ENCODE assay signal across 26 mouse cellular contexts in genomic region chr11:102355501-102355900, GRCm38 (mm10). TPM values are rescaled to one million over a fixed set of nuclear protein-coding genes. Genes with fewer than 3 reads are reported as not detected.
DNase-seq lines count a peak whose midpoint lies in the region; ATAC-seq and TF ChIP-seq lines count a peak whose summit lies in the region.
"Had no signal": no experiment of that assay in that cellular context is flagged by ENCODE, and none has a peak within 500 bp of the region (broad histone marks: within the 10 kb centered on the region; RNA-seq: fewer than 3 reads in every experiment).

No protein-coding gene starts in this region.

- H3K36me3 ChIP-seq in heart, embryonic 13.5 days: no peaks in the 10 kb centered on the region
- H3K36me3 ChIP-seq in erythroblast, embryonic 14.5 days (ENCODE audit: control insufficient read depth): peaks cover 100% of the 10 kb centered on the region
- peaks cover 100% of the 10 kb centered on the region for H3K36me3 ChIP-seq in liver, embryonic 14.5 days (replicated peaks; ENCODE audit: control insufficient read depth, insufficient read depth, low read depth)
- H3K36me3 ChIP-seq: forebrain, embryonic 15.5 days; midbrain, embryonic 10.5 days; midbrain, embryonic 15.5 days had no signal

- no peak overlapping the region for H3K9ac ChIP-seq in heart, embryonic 13.5 days
- no peak overlapping the region; the same call in 1 of the 2 replicates for H3K9ac ChIP-seq in liver, embryonic 14.5 days (replicated peaks)
- H3K9ac ChIP-seq: forebrain, embryonic 15.5 days; hindbrain, embryonic 14.5 days; midbrain, embryonic 15.5 days had no signal

- ATAC-seq in heart, embryonic 13.5 days (ENCODE audit: extremely low read depth, insufficient number of reproducible peaks, low FRiP score, low TSS enrichment): no peak
- no peak for ATAC-seq in liver, embryonic 14.5 days (ENCODE audit: insufficient read depth)
- ATAC-seq: CD4-positive, CD25-positive, alpha-beta regulatory T cell, adult 4 months; forebrain, embryonic 15.5 days; intestine, postnatal 0 days; midbrain, embryonic 15.5 days had no signal

- no peaks in the 10 kb centered on the region for H3K4me1 ChIP-seq in heart, embryonic 13.5 days
- peaks cover 96% of the 10 kb centered on the region for H3K4me1 ChIP-seq in erythroblast, embryonic 14.5 days (ENCODE audit: control insufficient read depth)
- peaks cover 4 to 28% of the 10 kb centered on the region in 2 experiments; a peak in 3 of 4 replicates for H3K4me1 ChIP-seq in liver, embryonic 14.5 days (replicated peaks; ENCODE audit: control insufficient read depth in 2 of 2, insufficient read depth in 2 of 2, low read length in 1 of 2)
- H3K4me1 ChIP-seq: forebrain, embryonic 15.5 days; midbrain, embryonic 15.5 days had no signal

- peak overlapping the region; percentile 54 for H3K4me2 ChIP-seq in heart, embryonic 13.5 days
- peak overlapping the region; percentile 98 for H3K4me2 ChIP-seq in liver, embryonic 14.5 days (ENCODE audit: low read depth)
- H3K4me2 ChIP-seq: forebrain, embryonic 15.5 days; heart, embryonic 11.5 days; hindbrain, embryonic 14.5 days; midbrain, embryonic 15.5 days had no signal

- peak overlapping the region; percentile 30 for H3K4me3 ChIP-seq in heart, embryonic 13.5 days
- peak overlapping the region; percentile 75 for H3K4me3 ChIP-seq in erythroblast, embryonic 14.5 days (replicated peaks)
- H3K4me3 ChIP-seq in liver, embryonic 14.5 days (ENCODE audit: insufficient read depth in 1 of 2, low read depth in 2 of 2, low read length in 2 of 2): peak overlapping the region in 1 of 2 experiments; percentile 94; a peak in 2 of 4 replicates
- H3K4me3 ChIP-seq: forebrain, embryonic 15.5 days; midbrain, embryonic 10.5 days; midbrain, embryonic 15.5 days had no signal

- 70% methylated on average over 3 of the region's 3 CpGs for WGBS in heart, embryonic 13.5 days
- WGBS in liver, embryonic 14.5 days (ENCODE audit: insufficient replicate concordance): 68% methylated on average over 3 of the region's 3 CpGs

- no peak for TF ChIP-seq CTCF in liver, embryonic 14.5 days (IDR thresholded peaks at IDR 0.05; ENCODE audit: low read depth)

- H3K27ac ChIP-seq in heart, embryonic 13.5 days (replicated peaks): peak overlapping the region; percentile 12; the same call in 1 of the 2 replicates
- H3K27ac ChIP-seq in liver, embryonic 14.5 days: peak overlapping the region; percentile 47
- H3K27ac ChIP-seq: forebrain, embryonic 15.5 days; hindbrain, embryonic 14.5 days; macrophage; midbrain, embryonic 10.5 days; midbrain, embryonic 15.5 days had no signal

- peaks cover 79% of the 10 kb centered on the region for H3K27me3 ChIP-seq in heart, embryonic 13.5 days (replicated peaks)
- H3K27me3 ChIP-seq in erythroblast, embryonic 14.5 days (ENCODE audit: control insufficient read depth): peaks cover 30% of the 10 kb centered on the region; the same call in 1 of the 2 replicates
- H3K27me3 ChIP-seq in liver, embryonic 14.5 days (ENCODE audit: control insufficient read depth, insufficient read depth, low read length): no peaks in the 10 kb centered on the region
- H3K27me3 ChIP-seq: forebrain, embryonic 15.5 days; midbrain, embryonic 15.5 days had no signal

- no peak for DNase-seq in heart, adult 18-20 months
- DNase-seq in liver, embryonic 14.5 days (ENCODE audit: low read depth in 3 of 3, low spot score in 3 of 3): no peak
- DNase-seq in embryo, embryonic 10.5 days (ENCODE audit: low spot score): no peak
- no peak for DNase-seq in lung, postnatal 4 days
- no peak for DNase-seq in lung, postnatal 25 days (ENCODE audit: low spot score)
- DNase-seq: adrenal gland, postnatal 14 days; cerebellum, adult 18-20 months; cerebellum, postnatal 10 days; heart, postnatal 10 days; kidney, adult 9 months; kidney, postnatal 10 days; layer of hippocampus, adult 9-11 months; right cerebral cortex, postnatal 25 days; spleen, adult 18-20 months; thymus, postnatal 4 days had no signal

- H3K9me3 ChIP-seq in heart, embryonic 13.5 days: no peaks in the 10 kb centered on the region
- H3K9me3 ChIP-seq in erythroblast, embryonic 14.5 days (ENCODE audit: control insufficient read depth, low read length): no peaks in the 10 kb centered on the region; the same call in 1 of the 2 replicates
- no peaks in the 10 kb centered on the region for H3K9me3 ChIP-seq in liver, embryonic 14.5 days (ENCODE audit: control insufficient read depth, low read length)
- H3K9me3 ChIP-seq: forebrain, embryonic 15.5 days; midbrain, embryonic 10.5 days; midbrain, embryonic 15.5 days had no signal

- no peak for TF ChIP-seq EP300 in liver, embryonic 14.5 days (IDR thresholded peaks at IDR 0.05; ENCODE audit: low read depth)

RNA-seq across cellular contexts. Expression of gene Slc4a1, which starts 10.5 kb away (rescaled TPM):
- polyA plus RNA-seq in heart, embryonic 13.5 days (2015; fragmentation: Nextera tagmentation; extraction: Ambion mirVana): 47.2 and 59.5 TPM in 2 replicates
- 1 to 10 TPM; 1.4 to 2.3 TPM for total RNA-seq in heart, adult 18-20 months (2021)
- 575 and 672 TPM in 2 replicates for polyA plus RNA-seq in erythroblast, embryonic 14.5 days (2012)
- polyA plus RNA-seq in liver, embryonic 14.5 days (2012; rRNA removed): 570 and 632 TPM in 2 replicates
- 606 and 703 TPM in 2 replicates for polyA plus RNA-seq in liver, embryonic 14.5 days (2014; fragmentation: Nextera tagmentation; extraction: Ambion mirVana)
- polyA plus RNA-seq: CD4-positive, CD25-positive, alpha-beta regulatory T cell, adult 4 months; macrophage had no signal

RNA-seq across cellular contexts. Expression of gene Ubtf, which starts 36.0 kb away (rescaled TPM):
- polyA plus RNA-seq in heart, embryonic 13.5 days (2015; fragmentation: Nextera tagmentation; extraction: Ambion mirVana): 51.1 and 53.1 TPM in 2 replicates
- total RNA-seq in heart, adult 18-20 months (2021): 10 to 100 TPM; 49.2 to 49.9 TPM
- polyA plus RNA-seq in erythroblast, embryonic 14.5 days (2012): 10.3 and 12.3 TPM in 2 replicates
- polyA plus RNA-seq in liver, embryonic 14.5 days (2012; rRNA removed): 19.9 and 34.7 TPM in 2 replicates
- 42.5 and 48.8 TPM in 2 replicates for polyA plus RNA-seq in liver, embryonic 14.5 days (2014; fragmentation: Nextera tagmentation; extraction: Ambion mirVana)

RNA-seq across cellular contexts. Expression of gene Rundc3a, which starts 37.7 kb away (rescaled TPM):
- 1.1 and 1.7 TPM in 2 replicates for polyA plus RNA-seq in heart, embryonic 13.5 days (2015; fragmentation: Nextera tagmentation; extraction: Ambion mirVana)
- total RNA-seq in heart, adult 18-20 months (2021): under 1 TPM in 1 of 2 experiments, not detected in 1; 0.64 TPM
- 1.8 and 2.1 TPM in 2 replicates for polyA plus RNA-seq in erythroblast, embryonic 14.5 days (2012)
- 1.4 and 1.9 TPM in 2 replicates for polyA plus RNA-seq in liver, embryonic 14.5 days (2012; rRNA removed)
- polyA plus RNA-seq in liver, embryonic 14.5 days (2014; fragmentation: Nextera tagmentation; extraction: Ambion mirVana): 1.0 and 1.2 TPM in 2 replicates
- total RNA-seq: granulocyte monocyte progenitor cell, adult 5-6 weeks had no signal

RNA-seq across cellular contexts. Expression of gene Slc25a39, which starts 52.2 kb away (rescaled TPM):
- 287 and 294 TPM in 2 replicates for polyA plus RNA-seq in heart, embryonic 13.5 days (2015; fragmentation: Nextera tagmentation; extraction: Ambion mirVana)
- 100 to 1,000 TPM; 187 to 194 TPM for total RNA-seq in heart, adult 18-20 months (2021)
- 579 and 725 TPM in 2 replicates for polyA plus RNA-seq in erythroblast, embryonic 14.5 days (2012)
- 167 and 187 TPM in 2 replicates for polyA plus RNA-seq in liver, embryonic 14.5 days (2012; rRNA removed)
- polyA plus RNA-seq in liver, embryonic 14.5 days (2014; fragmentation: Nextera tagmentation; extraction: Ambion mirVana): 339 and 363 TPM in 2 replicates

RNA-seq across cellular contexts. Expression of gene Atxn7l3, which starts 59.1 kb away (rescaled TPM):
- 8.5 and 9.2 TPM in 2 replicates for polyA plus RNA-seq in heart, embryonic 13.5 days (2015; fragmentation: Nextera tagmentation; extraction: Ambion mirVana)
- 10 to 100 TPM; 19.2 to 22.6 TPM for total RNA-seq in heart, adult 18-20 months (2021)
- 4.5 and 6.0 TPM in 2 replicates for polyA plus RNA-seq in erythroblast, embryonic 14.5 days (2012)
- polyA plus RNA-seq in liver, embryonic 14.5 days (2012; rRNA removed): 11.0 and 11.6 TPM in 2 replicates
- polyA plus RNA-seq in liver, embryonic 14.5 days (2014; fragmentation: Nextera tagmentation; extraction: Ambion mirVana): 3.6 and 4.7 TPM in 2 replicates
